Mouse (Mus musculus) adrenal gland, postnatal 4 days (tissue): Measurements from ENCODE around the gene Dmd. TPM values are rescaled to one million over a fixed set of nuclear protein-coding genes. Genes with fewer than 3 reads are reported as not detected.
"Not testable (repeated sequence)": the region's sequence is repeated elsewhere in the genome, so short reads cannot be mapped to it uniquely, and the experiment has no call there.

ENCODE experiments used
- DNase-seq, 2 experiments: peaks; one replicate each; pipeline ENCODE4 v3.0.0; 2021 to 2022; ENCODE audit warnings: low spot score in 2 of 2, mixed read lengths in 2 of 2
- long read RNA-seq, 2 experiments: library from polyadenylated mRNA; stranded (forward); transcript quantifications; one replicate each; pipeline ENCODE4 v2.0.0; 2021
- total RNA-seq, 2 experiments: library from RNA; stranded (reverse); gene quantifications; 2 replicates each; pipeline ENCODE4 v1.2.3; 2021

Dmd gene
- 10 to 100 TPM; 53.2 to 56.4 TPM for total RNA-seq
- long read RNA-seq, experiment 1, full-length matches to known transcripts: 2 of 9 reads
- long read RNA-seq, experiment 1, partial matches to known transcripts: 2 of 9 reads
- long read RNA-seq, experiment 1, other reads (novel, unspliced or antisense): 5 of 9 reads
- long read RNA-seq, experiment 2, full-length matches to known transcripts: 6 of 15 reads
- long read RNA-seq, experiment 2, partial matches to known transcripts: 4 of 15 reads
- long read RNA-seq, experiment 2, other reads (novel, unspliced or antisense): 5 of 15 reads

GRCm38 (mm10) chrX:82948630-82949029, at the start of gene Dmd:
Gene Dmd, plus strand, starts transcription at chrX:82948870.
- DNase-seq: no peak

GRCm38 (mm10) chrX:82901515-82901914, 47.2 kb upstream of the Dmd start:
- DNase-seq: no peak

GRCm38 (mm10) chrX:82987683-82988082, 39.0 kb downstream of the Dmd start:
- no peak for DNase-seq

GRCm38 (mm10) chrX:83050190-83050589, 101.5 kb downstream of the Dmd start:
- no peak for DNase-seq

- no peak for DNase-seq
These were observed 167.7 kb downstream of the Dmd start for GRCm38 (mm10) chrX:83116171-83116876.

- no peak for DNase-seq
These were observed 168.5 kb downstream of the Dmd start for GRCm38 (mm10) chrX:83117198-83117597.

GRCm38 (mm10) chrX:83220563-83220962, 271.9 kb downstream of the Dmd start:
- no peak for DNase-seq

- DNase-seq: no peak
These were observed 272.4 kb downstream of the Dmd start for GRCm38 (mm10) chrX:83221050-83221449.

GRCm38 (mm10) chrX:83487598-83487997, 538.9 kb downstream of the Dmd start, which contains the start of gene Tsga8:
Gene Tsga8, minus strand, starts transcription at chrX:83487924.
- DNase-seq: no peak

GRCm38 (mm10) chrX:83674998-83675397, 726.3 kb downstream of the Dmd start:
- no peak for DNase-seq

GRCm38 (mm10) chrX:83686547-83686946, 737.9 kb downstream of the Dmd start:
- no peak for DNase-seq

- DNase-seq: no peak
These were observed 791.9 kb downstream of the Dmd start for GRCm38 (mm10) chrX:83740533-83740932.

GRCm38 (mm10) chrX:83746301-83747008, 797.8 kb downstream of the Dmd start:
- no peak for DNase-seq

- DNase-seq: no peak
These were observed 838.7 kb downstream of the Dmd start for GRCm38 (mm10) chrX:83787406-83787805.

- DNase-seq: not testable (repeated sequence)
These were observed 918.8 kb downstream of the Dmd start for GRCm38 (mm10) chrX:83867469-83867868.

- DNase-seq: not testable (repeated sequence)
These were observed 926.7 kb downstream of the Dmd start for GRCm38 (mm10) chrX:83875389-83875788.

GRCm38 (mm10) chrX:83975895-83976294, 1027.2 kb downstream of the Dmd start:
- DNase-seq: no peak

GRCm38 (mm10) chrX:84001294-84001693, 1052.6 kb downstream of the Dmd start:
- peak in 1 of 2 experiments; percentile 3 for DNase-seq

GRCm38 (mm10) chrX:84062431-84062830, 1113.8 kb downstream of the Dmd start:
- not testable (repeated sequence) for DNase-seq

GRCm38 (mm10) chrX:84165872-84166271, 1217.2 kb downstream of the Dmd start:
- no peak for DNase-seq

- DNase-seq: no peak
These were observed 1292.7 kb downstream of the Dmd start for GRCm38 (mm10) chrX:84241297-84241859.

- DNase-seq: no peak
These were observed 1381.9 kb downstream of the Dmd start for GRCm38 (mm10) chrX:84330593-84330992.
